8 mouse cellular contexts compared by ENCODE assay signal in genomic region chr10:18317961-18318915, GRCm38 (mm10). TPM values are rescaled to one million over a fixed set of nuclear protein-coding genes. Genes with fewer than 3 reads are reported as not detected.
DNase-seq lines count a peak whose midpoint lies in the region; ATAC-seq and TF ChIP-seq lines count a peak whose summit lies in the region.

No protein-coding gene starts in this region.

- no peaks in the 10 kb centered on the region for H3K9me3 ChIP-seq in embryonic facial prominence, embryonic 14.5 days (ENCODE audit: control insufficient read depth, low read length)
- no peaks in the 10 kb centered on the region for H3K9me3 ChIP-seq in heart, embryonic 14.5 days (ENCODE audit: control insufficient read depth, low read length)
- no peaks in the 10 kb centered on the region for H3K9me3 ChIP-seq in kidney, embryonic 16.5 days (ENCODE audit: low read length)
- no peaks in the 10 kb centered on the region for H3K9me3 ChIP-seq in lung, embryonic 14.5 days (ENCODE audit: low read depth, low read length)

- peak overlapping the region; percentile 88 for H3K9ac ChIP-seq in embryonic facial prominence, embryonic 14.5 days (ENCODE audit: low read depth, low read length)
- peak overlapping the region; percentile 90 for H3K9ac ChIP-seq in heart, embryonic 14.5 days (ENCODE audit: low read length)
- peak overlapping the region; percentile 96 for H3K9ac ChIP-seq in kidney, embryonic 16.5 days (replicated peaks; ENCODE audit: low read length)
- H3K9ac ChIP-seq in lung, embryonic 14.5 days = peak overlapping the region; percentile 82

- peak overlapping the region; percentile 91 for H3K4me2 ChIP-seq in embryonic facial prominence, embryonic 14.5 days (ENCODE audit: low read depth, low read length)
- peak overlapping the region; percentile 94 for H3K4me2 ChIP-seq in heart, embryonic 14.5 days (ENCODE audit: low read length)
- H3K4me2 ChIP-seq in kidney, embryonic 16.5 days (replicated peaks; ENCODE audit: low read depth, low read length) = peak overlapping the region; percentile 92
- H3K4me2 ChIP-seq in lung, embryonic 14.5 days = peak overlapping the region; percentile 95

- H3K36me3 ChIP-seq in embryonic facial prominence, embryonic 14.5 days (ENCODE audit: control insufficient read depth, insufficient read depth, low read length) = no peaks in the 10 kb centered on the region
- H3K36me3 ChIP-seq in heart, embryonic 14.5 days (ENCODE audit: control insufficient read depth, insufficient read depth, low read length) = no peaks in the 10 kb centered on the region
- H3K36me3 ChIP-seq in kidney, embryonic 16.5 days (ENCODE audit: insufficient read depth, low read length) = no peaks in the 10 kb centered on the region
- H3K36me3 ChIP-seq in lung, embryonic 14.5 days (ENCODE audit: insufficient read depth) = no peaks in the 10 kb centered on the region

- peak; percentile 29 to 50 for DNase-seq in left cerebral cortex, adult 18-20 months (ENCODE audit: low spot score in 2 of 2)
- DNase-seq in left cerebral cortex, adult 11 months (ENCODE audit: low spot score) = no peak
- DNase-seq in embryonic facial prominence, embryonic 14.5 days (ENCODE audit: low spot score) = peak; percentile 77
- DNase-seq in lung, embryonic 14.5 days = peak; percentile 77
- DNase-seq in ovary, postnatal 10 days (ENCODE audit: low spot score) = peak; percentile 35
- peak; percentile 67 to 68 for DNase-seq in urinary bladder, adult 18-20 months (ENCODE audit: low spot score in 2 of 2)

- no peaks in the 10 kb centered on the region for H3K27me3 ChIP-seq in embryonic facial prominence, embryonic 14.5 days (replicated peaks; ENCODE audit: control insufficient read depth, insufficient read depth, low read length)
- no peaks in the 10 kb centered on the region for H3K27me3 ChIP-seq in heart, embryonic 14.5 days (ENCODE audit: control insufficient read depth, insufficient read depth, low read length)
- H3K27me3 ChIP-seq in kidney, embryonic 16.5 days (ENCODE audit: insufficient read depth, low read length) = no peaks in the 10 kb centered on the region
- H3K27me3 ChIP-seq in lung, embryonic 14.5 days (ENCODE audit: insufficient read depth, low read length) = peaks cover 5% of the 10 kb centered on the region; the same call in 1 of the 2 replicates

- TF ChIP-seq CTCF in lung, embryonic 14.5 days (IDR thresholded peaks at IDR 0.05; ENCODE audit: low read depth) = no peak

- peak overlapping the region; percentile 84 for H3K4me3 ChIP-seq in embryonic facial prominence, embryonic 14.5 days (ENCODE audit: low read depth, low read length)
- peak overlapping the region; percentile 77 to 83 for H3K4me3 ChIP-seq in heart, embryonic 14.5 days (ENCODE audit: control insufficient read depth in 1 of 2, insufficient read depth in 1 of 2, low read depth in 1 of 2, low read length in 2 of 2)
- peak overlapping the region; percentile 86 for H3K4me3 ChIP-seq in kidney, embryonic 16.5 days (ENCODE audit: low read length)
- peak overlapping the region; percentile 73 for H3K4me3 ChIP-seq in lung, embryonic 14.5 days (ENCODE audit: low read depth, low read length)

- H3K4me1 ChIP-seq in embryonic facial prominence, embryonic 14.5 days (ENCODE audit: control insufficient read depth, insufficient read depth, low read length) = no peaks in the 10 kb centered on the region
- H3K4me1 ChIP-seq in heart, embryonic 14.5 days (ENCODE audit: control insufficient read depth in 2 of 2, insufficient read depth in 2 of 2, low read length in 2 of 2) = peaks cover 4 to 11% of the 10 kb centered on the region in 2 experiments
- H3K4me1 ChIP-seq in kidney, embryonic 16.5 days (ENCODE audit: insufficient read depth, low read length) = peaks cover 19% of the 10 kb centered on the region
- no peaks in the 10 kb centered on the region for H3K4me1 ChIP-seq in lung, embryonic 14.5 days (ENCODE audit: insufficient read depth)

- peak overlapping the region; percentile 76 for H3K27ac ChIP-seq in embryonic facial prominence, embryonic 14.5 days (replicated peaks; ENCODE audit: low read depth, low read length)
- H3K27ac ChIP-seq in heart, embryonic 14.5 days (replicated peaks in 1 of 2; ENCODE audit: control insufficient read depth in 1 of 2, insufficient read depth in 1 of 2, low read depth in 2 of 2, low read length in 2 of 2) = peak overlapping the region; percentile 19 to 65; a peak in 3 of 4 replicates
- peak overlapping the region; percentile 86 for H3K27ac ChIP-seq in kidney, embryonic 16.5 days (ENCODE audit: low read length)
- peak overlapping the region; percentile 72 for H3K27ac ChIP-seq in lung, embryonic 14.5 days (ENCODE audit: low read depth)

- ATAC-seq in embryonic facial prominence, embryonic 14.5 days (ENCODE audit: low read depth) = peak; percentile 87
- ATAC-seq in heart, embryonic 14.5 days (ENCODE audit: insufficient number of reproducible peaks, insufficient read depth, low FRiP score, low read depth) = peak; percentile 82
- peak; percentile 88 for ATAC-seq in kidney, embryonic 16.5 days (ENCODE audit: low FRiP score, low TSS enrichment)
- peak; percentile 85 for ATAC-seq in lung, embryonic 14.5 days (ENCODE audit: insufficient read depth)

- WGBS in embryonic facial prominence, embryonic 14.5 days = 4% methylated on average over 24 of the region's 89 CpGs
- 2% methylated on average over 75 of the region's 89 CpGs for WGBS in heart, embryonic 14.5 days
- 2% methylated on average over 62 of the region's 89 CpGs for WGBS in kidney, embryonic 16.5 days
- 1% methylated on average over 80 of the region's 89 CpGs for WGBS in lung, embryonic 14.5 days

RNA-seq across cellular contexts. Expression of gene Nhsl1, which starts 0.5 kb away (rescaled TPM):
- 10 to 100 TPM; 20.0 to 23.2 TPM for total RNA-seq in left cerebral cortex, adult 18-20 months (2021)
- polyA plus RNA-seq in embryonic facial prominence, embryonic 14.5 days (2014; fragmentation: Nextera tagmentation; extraction: Ambion mirVana) = 12.9 and 14.9 TPM in 2 replicates
- 17.8 and 19.4 TPM in 2 replicates for polyA plus RNA-seq in heart, embryonic 14.5 days (2014; fragmentation: Nextera tagmentation; extraction: Ambion mirVana)
- 9.3 and 10.7 TPM in 2 replicates for polyA plus RNA-seq in kidney, embryonic 16.5 days (2015; fragmentation: Nextera tagmentation; extraction: Ambion mirVana)
- 5.5 and 7.0 TPM in 2 replicates for polyA plus RNA-seq in lung, embryonic 14.5 days (2014; fragmentation: Nextera tagmentation; extraction: Ambion mirVana)
